Mouse (Mus musculus) midbrain, embryonic 12.5 days (tissue): ENCODE results near the gene Cacng4. TPM values are rescaled to one million over a fixed set of nuclear protein-coding genes. Genes with fewer than 3 reads are reported as not detected.

Experiments
- ATAC-seq: fragments of 200-750 bp; cut with Nextera tagmentation; 2 replicates; pipeline ENCODE4 v1.8.0; 2017; ENCODE audit warnings: low read depth, moderate TSS enrichment, moderate library complexity; ENCODE audit not compliant: low FRiP score
- H3K27ac ChIP-seq: fragments of 300-500 bp; sonication (generic); replicated peaks from 2 replicates; pipeline ENCODE4 v1.5.1; 2016; ENCODE audit warnings: mild to moderate bottlenecking
- H3K27me3 ChIP-seq: fragments of 300-500 bp; sonication (generic); 2 replicates; pipeline ENCODE4 v1.6.1; 2016; ENCODE audit warnings: mild to moderate bottlenecking
- H3K36me3 ChIP-seq: fragments of 300-500 bp; sonication (generic); 2 replicates; pipeline ENCODE4 v1.6.1; 2016
- H3K4me1 ChIP-seq: fragments of 300-500 bp; sonication (generic); 2 replicates; pipeline ENCODE4 v1.6.1; 2016
- H3K4me2 ChIP-seq: fragments of 300-500 bp; sonication (generic); replicated peaks from 2 replicates; pipeline ENCODE4 v1.6.1; 2016; ENCODE audit warnings: mild to moderate bottlenecking, moderate library complexity
- H3K4me3 ChIP-seq: fragments of 300-500 bp; sonication (generic); 2 replicates; pipeline ENCODE4 v1.5.1; 2016; ENCODE audit warnings: mild to moderate bottlenecking
- H3K9ac ChIP-seq: fragments of 300-500 bp; sonication (generic); replicated peaks from 2 replicates; pipeline ENCODE4 v1.6.1; 2016; ENCODE audit warnings: mild to moderate bottlenecking, moderate library complexity
- H3K9me3 ChIP-seq: fragments of 300-500 bp; sonication (generic); 2 replicates; pipeline ENCODE4 v1.6.1; 2016; ENCODE audit warnings: mild to moderate bottlenecking
- WGBS: fragments of 180-500 bp; shearing (Covaris S2); methylation state at CpG from one replicate; pipeline ENCODE4 v1.1.7; 2016; 5-methylcytosine and 5-hydroxymethylcytosine counted together
- polyA plus RNA-seq: library from polyadenylated mRNA; unstranded; fragments of >200 nt; fragmentation: Nextera tagmentation; extraction: Ambion mirVana; gene quantifications from 2 replicates; pipeline ENCODE4 v1.2.1, GENCODE M21; 2016

Cacng4 gene
- polyA plus RNA-seq, 1 experiment from 2014 or later = 26.3 TPM

DNA sequence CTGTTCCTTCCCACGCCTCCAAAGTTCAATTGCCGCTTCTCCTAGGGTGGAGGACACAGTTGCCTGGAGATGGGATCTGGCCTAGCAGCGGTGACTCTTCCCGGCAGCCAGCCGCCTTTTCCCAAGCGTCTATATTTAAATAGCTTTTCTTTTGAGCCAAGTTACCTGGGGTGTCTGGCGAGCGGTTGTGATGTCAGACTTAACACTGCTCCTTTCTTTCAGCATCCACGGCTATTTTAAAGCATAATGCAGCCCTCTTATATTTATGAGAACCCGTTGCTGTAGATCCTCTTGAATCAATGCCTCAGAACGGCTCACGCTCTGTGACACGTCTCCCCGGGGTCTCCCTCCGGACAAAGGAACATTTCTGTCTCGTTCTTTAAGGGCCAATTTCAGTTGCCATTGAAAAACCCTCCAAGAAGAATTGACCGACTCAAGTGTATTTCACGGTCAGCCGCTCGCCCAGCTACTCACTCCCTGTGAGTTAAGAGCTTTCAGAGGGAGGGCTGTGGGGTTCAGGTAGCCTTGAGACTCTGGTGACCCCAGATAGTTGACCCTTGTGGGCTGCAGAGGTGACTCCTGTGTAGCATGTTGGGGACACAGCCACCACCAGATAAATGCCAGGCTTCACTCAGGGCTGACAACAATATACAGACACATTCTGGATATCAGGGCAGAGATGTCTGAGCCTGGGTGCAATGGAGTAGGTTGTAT, 86.3 kb downstream of the Cacng4 start:
- no peaks in the 10 kb centered on the region for H3K9me3 ChIP-seq
- H3K36me3 ChIP-seq = no peaks in the 10 kb centered on the region
- peaks cover 56% of the 10 kb centered on the region for H3K27me3 ChIP-seq
- no peak overlapping the region for H3K4me3 ChIP-seq
- peak; percentile 81 for ATAC-seq
- H3K27ac ChIP-seq = 0 out of 2 replicates have a peak overlapping the region, but pooled peaks have one; percentile 42
- H3K4me1 ChIP-seq = peaks cover 33% of the 10 kb centered on the region
- no peak overlapping the region for H3K9ac ChIP-seq
- H3K4me2 ChIP-seq = peak overlapping the region; percentile 29
- 21% methylated on average over 20 of the region's 20 CpGs for WGBS

DNA sequence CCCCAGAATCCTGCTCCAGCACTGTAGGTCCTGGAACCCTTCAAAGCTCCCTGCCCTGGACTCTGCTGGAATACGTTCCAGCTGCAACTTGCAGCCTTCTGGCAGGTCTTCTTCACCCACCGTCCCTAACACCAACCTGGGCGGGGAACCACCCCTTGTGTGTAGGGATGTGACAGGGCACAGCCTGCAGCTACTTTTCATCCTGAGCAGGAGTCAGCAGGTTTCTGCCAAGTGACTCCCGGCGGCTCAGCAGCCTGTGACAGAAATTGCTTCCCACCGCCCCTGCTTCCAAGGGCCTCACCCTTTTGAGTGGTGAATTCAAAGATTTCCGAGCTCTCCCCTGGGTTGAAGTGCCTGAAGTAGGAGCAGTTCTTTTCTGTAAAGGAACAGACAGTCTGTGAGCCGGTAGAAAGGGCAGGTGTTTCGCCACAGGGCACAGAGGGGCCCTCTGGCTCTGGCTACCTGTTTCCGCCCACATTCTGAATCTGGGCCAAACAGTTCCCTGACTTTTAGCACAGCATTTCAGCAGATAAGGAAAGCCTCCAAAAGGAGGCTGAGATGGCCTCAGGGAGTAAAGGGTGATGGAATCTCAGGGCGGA, 88.8 kb downstream of the Cacng4 start:
- ATAC-seq = no peak
- H3K4me2 ChIP-seq = no peak overlapping the region
- no peak overlapping the region for H3K9ac ChIP-seq
- 69% methylated on average over 11 of the region's 11 CpGs for WGBS
- H3K9me3 ChIP-seq = no peaks in the 10 kb centered on the region
- peaks cover 33% of the 10 kb centered on the region for H3K4me1 ChIP-seq
- no peak overlapping the region for H3K4me3 ChIP-seq
- H3K27me3 ChIP-seq = peaks cover 56% of the 10 kb centered on the region
- H3K36me3 ChIP-seq = no peaks in the 10 kb centered on the region
- H3K27ac ChIP-seq = no peak overlapping the region

DNA sequence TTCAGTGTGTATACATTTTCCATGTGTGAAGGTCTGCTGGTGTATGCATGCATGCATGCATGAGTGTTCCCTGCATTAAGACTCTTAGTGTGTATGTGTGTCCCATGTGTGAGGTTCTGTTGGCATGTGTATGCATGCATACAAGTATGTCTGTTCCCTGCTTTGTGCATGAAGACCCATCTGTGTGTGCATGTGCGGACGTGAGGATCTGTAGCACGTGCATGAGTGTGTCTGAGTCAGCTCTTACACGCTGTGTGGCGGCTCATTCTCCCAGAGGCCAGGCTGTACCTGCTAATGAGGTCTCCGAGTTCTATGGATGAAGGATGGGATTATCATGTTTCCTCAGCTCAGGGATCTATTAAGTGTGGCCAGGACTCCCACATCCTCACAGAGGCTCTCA, 89.3 kb downstream of the Cacng4 start:
- H3K27ac ChIP-seq = no peak overlapping the region
- H3K9ac ChIP-seq = no peak overlapping the region
- H3K4me1 ChIP-seq = peaks cover 33% of the 10 kb centered on the region
- WGBS = 74% methylated on average over 6 of the region's 6 CpGs
- no peaks in the 10 kb centered on the region for H3K9me3 ChIP-seq
- ATAC-seq = no peak
- no peak overlapping the region for H3K4me3 ChIP-seq
- H3K36me3 ChIP-seq = no peaks in the 10 kb centered on the region
- no peak overlapping the region for H3K4me2 ChIP-seq
- H3K27me3 ChIP-seq = peaks cover 55% of the 10 kb centered on the region

DNA sequence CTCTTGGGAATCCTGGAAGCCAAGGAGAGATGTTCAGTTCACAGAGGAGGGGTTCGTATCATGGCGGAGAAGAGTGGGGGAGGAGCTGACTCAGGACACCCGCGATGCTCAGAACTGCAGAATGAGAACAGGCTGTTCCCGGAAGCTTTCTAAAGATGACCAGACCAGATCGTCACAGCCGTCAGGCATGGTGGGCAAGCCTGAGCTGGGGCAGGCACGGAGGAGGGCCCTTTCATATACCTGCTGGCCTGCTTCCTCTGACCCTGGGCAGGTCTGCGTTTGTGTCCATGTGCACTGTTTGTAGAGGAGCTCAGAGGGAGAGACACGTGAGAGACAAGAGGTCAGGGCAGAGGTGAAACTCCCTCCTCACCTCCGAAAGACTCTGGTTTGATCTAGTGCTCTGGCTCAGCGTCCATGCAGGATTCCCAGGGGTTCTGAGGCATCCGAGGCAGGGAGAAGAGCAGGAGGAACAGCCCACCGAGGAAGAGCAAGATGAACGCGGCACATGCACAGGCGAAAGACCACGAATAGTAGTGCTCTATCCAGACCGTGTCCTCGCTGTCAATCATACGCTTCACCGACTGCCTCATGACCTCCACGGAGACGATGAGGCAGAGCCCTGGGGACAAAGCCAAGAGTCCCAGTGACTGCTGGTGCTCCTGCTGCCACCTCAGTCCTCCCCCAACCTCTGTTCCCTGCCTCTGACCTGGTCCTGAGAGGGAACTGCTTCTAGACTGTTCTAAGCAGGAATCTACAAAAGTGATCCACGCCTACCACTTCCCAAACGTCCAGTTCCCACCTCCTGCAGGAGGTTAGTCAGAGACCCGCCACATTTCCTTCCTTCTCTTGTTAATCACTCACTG, 90.9 kb downstream of the Cacng4 start:
- Histone ChIP-seq H3K36me3 (no peaks in the 10 kb centered on the region), H3K4me1 (peaks cover 31% of the 10 kb centered on the region), H3K27me3 (peaks cover 47% of the 10 kb centered on the region), H3K9me3 (no peaks in the 10 kb centered on the region), H3K9ac (no peak overlapping the region), H3K4me2 (no peak overlapping the region), H3K4me3 (no peak overlapping the region), H3K27ac (no peak overlapping the region)
- WGBS = 40% methylated on average over 27 of the region's 27 CpGs
- ATAC-seq = no peak

DNA sequence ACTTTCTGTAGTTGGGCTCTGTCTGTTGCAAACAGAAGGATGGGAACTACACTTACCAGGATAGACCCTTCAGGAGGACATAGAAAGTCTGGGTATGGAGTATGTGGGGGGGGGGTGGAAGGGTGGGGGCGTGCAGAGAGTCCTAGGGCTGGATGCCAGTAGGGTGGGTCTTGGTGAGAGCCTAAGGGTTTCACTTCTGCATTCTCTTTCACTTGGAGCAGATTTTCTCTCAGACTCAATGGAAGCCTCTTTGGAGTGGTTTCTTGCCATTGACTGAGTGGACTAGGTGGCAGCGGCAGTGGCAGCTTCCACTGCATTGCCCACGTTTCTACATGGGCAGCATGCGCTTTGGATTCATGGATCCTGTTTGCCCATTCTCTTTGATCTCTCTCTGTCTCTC, 94.4 kb downstream of the Cacng4 start:
- H3K4me3 ChIP-seq = no peak overlapping the region
- H3K9ac ChIP-seq = no peak overlapping the region
- H3K27me3 ChIP-seq = peaks cover 26% of the 10 kb centered on the region
- 91% methylated on average over 4 of the region's 4 CpGs for WGBS
- H3K4me2 ChIP-seq = no peak overlapping the region
- no peak for ATAC-seq
- H3K27ac ChIP-seq = no peak overlapping the region
- peaks cover 14% of the 10 kb centered on the region; the same call in 1 of the 2 replicates for H3K4me1 ChIP-seq
- no peaks in the 10 kb centered on the region for H3K9me3 ChIP-seq
- no peaks in the 10 kb centered on the region for H3K36me3 ChIP-seq

DNA sequence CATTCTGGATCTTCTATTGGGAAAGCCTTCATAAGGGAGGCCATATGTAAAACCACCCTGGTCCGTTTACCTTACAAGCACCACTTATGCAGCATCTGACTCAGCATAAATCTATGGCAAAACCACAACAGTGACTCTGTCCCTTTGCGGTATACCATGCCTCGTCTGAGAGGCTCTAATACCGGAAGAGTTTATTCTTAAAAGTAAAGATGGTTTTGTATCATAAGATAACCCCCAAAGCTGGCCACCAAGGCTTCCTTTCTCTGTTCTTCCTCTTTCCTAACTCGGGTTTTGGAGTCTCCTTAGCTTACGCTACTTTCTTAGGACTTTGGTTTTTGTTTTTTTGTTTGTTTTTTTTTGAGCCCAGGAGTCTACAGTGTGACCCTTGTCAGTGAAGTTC, 101.0 kb downstream of the Cacng4 start:
- H3K9ac ChIP-seq = no peak overlapping the region
- H3K36me3 ChIP-seq = peaks cover 2% of the 10 kb centered on the region
- no peaks in the 10 kb centered on the region for H3K9me3 ChIP-seq
- 83% methylated on average over 6 of the region's 6 CpGs for WGBS
- no peak overlapping the region for H3K4me2 ChIP-seq
- no peak for ATAC-seq
- H3K27ac ChIP-seq = no peak overlapping the region
- no peaks in the 10 kb centered on the region for H3K27me3 ChIP-seq
- no peak overlapping the region for H3K4me3 ChIP-seq
- no peaks in the 10 kb centered on the region for H3K4me1 ChIP-seq

DNA sequence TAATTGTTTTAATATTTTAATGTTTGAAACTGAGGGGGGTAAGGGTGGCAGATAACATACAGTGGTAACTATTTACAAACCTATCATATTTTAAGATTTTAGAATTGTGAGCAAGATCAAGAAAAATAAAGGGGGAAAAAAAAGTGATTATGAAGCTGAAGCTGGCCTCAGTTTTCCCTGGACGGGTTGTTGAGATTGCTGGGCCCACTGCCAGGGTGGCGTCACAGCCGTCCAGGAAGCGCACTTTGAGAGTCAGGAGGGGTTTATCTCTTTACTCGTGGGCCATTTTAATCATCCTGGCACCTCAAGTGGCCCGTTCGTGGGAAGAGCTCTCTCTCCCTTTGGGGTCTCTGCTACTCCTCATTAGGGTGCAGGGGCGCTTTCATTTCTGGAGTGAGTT, 102.8 kb downstream of the Cacng4 start:
- no peak for ATAC-seq
- Histone ChIP-seq H3K27me3 (no peaks in the 10 kb centered on the region), H3K27ac (no peak overlapping the region), H3K36me3 (peaks cover 6% of the 10 kb centered on the region), H3K4me1 (no peaks in the 10 kb centered on the region), H3K4me2 (no peak overlapping the region), H3K9ac (no peak overlapping the region), H3K9me3 (no peaks in the 10 kb centered on the region), H3K4me3 (no peak overlapping the region)
- WGBS = 74% methylated on average over 8 of the region's 8 CpGs

DNA sequence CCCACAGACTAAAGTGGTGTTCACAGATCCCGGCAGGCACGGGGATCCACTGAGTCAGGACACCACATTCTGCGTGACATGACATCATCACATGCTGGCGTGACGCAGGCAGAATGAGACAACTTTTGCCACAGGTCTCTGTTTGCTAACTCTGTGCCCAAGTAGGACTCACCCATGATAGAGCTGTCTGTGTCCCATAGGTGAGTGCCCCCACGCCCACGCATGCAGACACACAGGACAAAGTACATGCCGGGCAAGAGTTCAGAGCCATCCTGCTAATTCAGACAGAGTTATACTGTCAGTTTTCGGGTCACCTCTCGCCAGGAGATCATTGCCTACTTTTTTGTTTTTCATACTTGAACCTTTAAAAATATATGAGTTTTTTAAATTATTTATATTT, 105.9 kb downstream of the Cacng4 start:
- Histone ChIP-seq H3K4me1 (peaks cover 10% of the 10 kb centered on the region), H3K4me3 (no peak overlapping the region), H3K9me3 (no peaks in the 10 kb centered on the region), H3K4me2 (no peak overlapping the region), H3K27me3 (no peaks in the 10 kb centered on the region), H3K36me3 (peaks cover 22% of the 10 kb centered on the region), H3K27ac (no peak overlapping the region), H3K9ac (no peak overlapping the region)
- WGBS = 99% methylated on average over 10 of the region's 10 CpGs
- ATAC-seq = no peak

DNA sequence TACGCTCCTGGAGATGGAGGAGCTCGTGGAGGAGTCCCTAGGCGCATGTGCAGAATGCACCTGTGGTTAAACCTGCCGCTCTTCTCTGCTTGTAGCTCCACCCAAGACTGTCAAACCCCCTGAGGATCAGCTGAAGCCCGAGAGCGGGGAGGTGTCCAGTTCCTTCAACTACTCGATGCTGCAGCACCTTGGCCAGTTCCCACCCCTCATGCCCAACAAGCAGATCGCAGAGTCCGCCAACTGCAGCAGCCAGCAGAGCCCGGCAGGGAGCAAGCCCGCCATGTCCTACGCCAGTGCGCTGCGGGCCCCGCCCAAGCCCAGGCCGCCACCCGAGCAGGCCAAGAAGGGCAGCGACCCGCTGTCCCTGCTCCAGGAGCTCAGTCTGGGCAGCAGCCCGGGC, 108.1 kb downstream of the Cacng4 start:
- Histone ChIP-seq H3K4me2 (no peak overlapping the region), H3K27me3 (no peaks in the 10 kb centered on the region), H3K4me1 (peaks cover 27% of the 10 kb centered on the region), H3K4me3 (no peak overlapping the region), H3K27ac (no peak overlapping the region), H3K36me3 (peaks cover 22% of the 10 kb centered on the region), H3K9me3 (no peaks in the 10 kb centered on the region), H3K9ac (no peak overlapping the region)
- WGBS = 92% methylated on average over 20 of the region's 20 CpGs
- no peak for ATAC-seq

DNA sequence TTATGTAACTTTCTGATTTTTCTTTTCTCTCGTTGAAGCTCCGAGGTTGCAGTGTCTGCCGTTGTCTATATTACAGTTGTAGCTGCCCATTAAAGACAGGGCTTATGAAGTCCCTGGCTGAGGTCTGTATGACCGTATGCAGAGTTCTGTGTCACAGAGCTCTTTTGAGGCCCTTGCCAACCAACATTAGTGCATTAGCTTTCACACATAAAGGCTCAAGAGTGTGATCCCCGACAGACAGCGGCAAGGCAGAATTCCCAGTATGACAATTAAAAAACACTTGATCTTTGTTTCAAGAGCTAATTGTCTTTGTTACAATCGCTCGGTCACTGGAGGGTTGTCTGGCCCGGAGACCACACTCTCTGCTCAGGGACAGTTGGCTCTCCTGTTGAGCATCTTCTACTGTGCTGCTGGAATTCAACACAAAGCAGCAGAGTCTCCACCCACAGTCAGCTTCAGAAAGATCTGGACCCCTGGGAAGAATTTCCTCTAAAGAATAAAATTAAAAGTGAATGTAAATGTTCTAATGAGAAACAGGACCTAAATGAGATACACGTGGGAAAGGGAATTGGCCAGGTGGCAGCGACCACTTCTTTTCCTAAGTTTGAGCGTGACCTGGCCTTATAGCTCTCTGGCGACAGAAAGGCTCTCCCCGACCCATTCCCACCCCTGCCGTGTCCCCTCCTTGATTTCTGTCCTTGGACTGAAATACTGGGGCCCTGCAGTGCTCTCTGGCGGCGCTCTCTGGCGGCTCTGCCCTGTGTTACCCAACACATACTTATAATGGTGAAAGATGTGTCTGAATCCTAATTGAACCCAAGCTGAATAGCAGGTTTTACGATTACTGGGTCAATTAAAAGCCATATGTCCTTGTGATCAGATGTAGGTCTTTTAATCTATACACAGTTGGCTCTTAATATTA, 110.6 kb downstream of the Cacng4 start:
- ATAC-seq = peak; percentile 52; the same call in 1 of the 2 replicates
- H3K36me3 ChIP-seq = peaks cover 22% of the 10 kb centered on the region
- H3K27me3 ChIP-seq = no peaks in the 10 kb centered on the region
- peaks cover 27% of the 10 kb centered on the region for H3K4me1 ChIP-seq
- no peak overlapping the region for H3K4me3 ChIP-seq
- no peak overlapping the region for H3K4me2 ChIP-seq
- no peaks in the 10 kb centered on the region for H3K9me3 ChIP-seq
- no peak overlapping the region for H3K9ac ChIP-seq
- peak overlapping the region; percentile 60; the same call in 1 of the 2 replicates for H3K27ac ChIP-seq
- WGBS = 55% methylated on average over 19 of the region's 19 CpGs

DNA sequence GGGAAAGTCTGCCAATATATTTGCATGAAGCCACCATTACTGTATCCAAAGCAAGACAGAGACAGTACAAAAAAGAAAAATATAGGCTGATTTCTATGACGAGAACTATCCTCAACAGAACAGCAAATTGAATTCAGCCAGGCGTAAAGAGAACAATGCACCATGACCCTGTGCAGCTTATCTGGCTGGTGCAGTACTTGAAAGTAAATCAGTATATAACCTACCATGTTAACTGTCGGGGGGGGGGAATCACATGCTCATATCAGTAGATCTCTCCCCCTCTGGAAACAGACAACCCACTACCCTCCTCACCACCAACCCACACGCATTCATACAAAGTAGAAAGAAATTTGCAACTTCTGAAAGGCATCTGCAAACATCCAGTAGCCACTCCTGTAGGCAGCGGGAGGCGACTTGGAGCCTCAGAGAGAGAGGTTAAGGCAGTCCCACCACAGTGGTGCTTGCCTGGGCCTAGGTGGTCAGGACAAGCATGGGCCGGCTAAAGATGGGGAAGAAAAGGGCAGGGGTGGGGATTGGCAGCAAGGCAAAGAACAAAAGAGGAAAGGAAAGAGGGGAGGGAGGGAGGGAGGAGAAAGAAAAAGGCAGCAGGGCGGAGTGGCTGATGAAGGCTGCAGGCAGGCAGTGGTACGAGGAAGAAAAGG, 111.5 kb downstream of the Cacng4 start:
- Histone ChIP-seq H3K4me2 (no peak overlapping the region), H3K9me3 (no peaks in the 10 kb centered on the region), H3K4me1 (peaks cover 27% of the 10 kb centered on the region), H3K27me3 (no peaks in the 10 kb centered on the region), H3K27ac (peak overlapping the region; percentile 60), H3K9ac (peak overlapping the region; percentile 21; the same call in 1 of the 2 replicates), H3K4me3 (no peak overlapping the region), H3K36me3 (peaks cover 17% of the 10 kb centered on the region)
- peak; percentile 63; the same call in 1 of the 2 replicates for ATAC-seq
- 28% methylated on average over 9 of the region's 9 CpGs for whole genome bisulfite sequencing
